Mouse (Mus musculus) CH12F3 (cell line): ENCODE measurements around the gene Dcaf8.

Experiments used
- in situ Hi-C: fragments of 300-500 bp; cut with MboI; formaldehyde crosslinking; loops from 2 replicates; pipeline ENCODE4 v1.14.3; 2020; ENCODE audit warnings: low sequenced_read_pairs

Dcaf8 gene

GRCm38 (mm10) chr1:172191578-172191977, 43.7 kb downstream of the Dcaf8 start:
- in situ Hi-C loops = no loop called here

GRCm38 (mm10) chr1:172192217-172192616, 44.3 kb downstream of the Dcaf8 start:
- in situ Hi-C loops = no loop called here

- in situ Hi-C loops = no loop called here
Measured at GRCm38 (mm10) chr1:172194435-172194834, 46.6 kb downstream of the Dcaf8 start.

DNA sequence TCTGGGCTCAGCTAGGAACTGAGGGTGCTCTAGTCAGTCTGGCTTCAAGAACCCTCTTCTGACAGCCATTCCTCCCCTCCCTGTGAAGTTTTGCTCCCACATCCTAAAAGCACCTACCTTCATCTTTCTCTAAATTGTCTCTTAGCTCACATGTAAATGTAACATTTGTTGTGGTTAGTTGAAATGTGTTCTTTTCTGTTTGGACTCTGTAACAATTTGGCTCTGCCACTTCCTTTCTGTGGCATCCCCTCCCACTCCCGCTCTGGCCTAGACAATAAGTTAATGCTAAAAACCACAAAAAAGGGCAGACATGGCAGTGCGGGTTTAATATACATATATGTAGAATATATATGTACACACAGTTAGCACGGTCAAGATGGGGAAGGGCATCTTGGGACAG, 49.3 kb downstream of the Dcaf8 start:
- in situ Hi-C loops = no loop called here

DNA sequence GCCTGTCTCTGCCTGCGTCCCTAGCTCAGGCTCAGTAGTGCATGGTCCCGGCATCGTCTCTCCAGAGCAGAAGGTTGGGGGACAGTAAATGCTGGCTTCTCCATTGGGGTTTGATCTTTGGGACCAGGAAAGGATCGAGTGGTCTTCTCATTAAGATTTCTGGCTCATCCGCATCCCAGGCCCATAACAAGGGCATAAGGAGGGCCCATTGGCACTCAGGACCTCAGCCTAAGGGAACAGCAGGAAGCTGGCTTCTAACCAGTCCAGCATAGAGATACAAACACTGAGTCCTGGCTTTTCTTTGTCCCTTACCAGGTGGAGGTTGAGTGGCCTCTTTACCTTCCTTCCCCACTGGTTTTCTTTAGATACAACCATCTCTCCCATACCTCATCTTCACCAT, 50.0 kb downstream of the Dcaf8 start:
- in situ Hi-C loops = no loop called here

- in situ Hi-C loops = no loop called here
Measured at GRCm38 (mm10) chr1:172198316-172198715, 50.4 kb downstream of the Dcaf8 start.

GRCm38 (mm10) chr1:172198996-172199395, 51.1 kb downstream of the Dcaf8 start:
- in situ Hi-C loops = no loop called here

DNA sequence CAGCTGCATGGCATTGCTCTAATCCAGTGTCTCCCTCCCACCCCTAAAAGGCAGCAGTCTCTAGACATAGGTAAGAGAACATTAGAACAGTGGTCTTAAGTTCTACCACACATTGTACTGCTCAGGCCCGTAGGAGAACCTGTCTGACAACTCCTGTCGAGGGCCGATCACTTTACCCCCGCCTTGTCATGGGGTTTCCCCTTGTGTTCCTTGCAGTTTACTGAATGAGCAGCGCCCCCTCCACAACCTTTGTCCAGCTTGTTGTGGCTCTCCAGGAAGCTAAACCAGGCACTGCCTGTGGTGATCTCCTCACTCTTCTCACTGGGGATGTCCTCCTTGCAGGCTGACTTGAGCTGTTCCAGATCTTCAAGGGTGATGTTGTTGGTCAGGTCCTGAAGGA, 52.3 kb downstream of the Dcaf8 start:
- in situ Hi-C loops = no loop called here

DNA sequence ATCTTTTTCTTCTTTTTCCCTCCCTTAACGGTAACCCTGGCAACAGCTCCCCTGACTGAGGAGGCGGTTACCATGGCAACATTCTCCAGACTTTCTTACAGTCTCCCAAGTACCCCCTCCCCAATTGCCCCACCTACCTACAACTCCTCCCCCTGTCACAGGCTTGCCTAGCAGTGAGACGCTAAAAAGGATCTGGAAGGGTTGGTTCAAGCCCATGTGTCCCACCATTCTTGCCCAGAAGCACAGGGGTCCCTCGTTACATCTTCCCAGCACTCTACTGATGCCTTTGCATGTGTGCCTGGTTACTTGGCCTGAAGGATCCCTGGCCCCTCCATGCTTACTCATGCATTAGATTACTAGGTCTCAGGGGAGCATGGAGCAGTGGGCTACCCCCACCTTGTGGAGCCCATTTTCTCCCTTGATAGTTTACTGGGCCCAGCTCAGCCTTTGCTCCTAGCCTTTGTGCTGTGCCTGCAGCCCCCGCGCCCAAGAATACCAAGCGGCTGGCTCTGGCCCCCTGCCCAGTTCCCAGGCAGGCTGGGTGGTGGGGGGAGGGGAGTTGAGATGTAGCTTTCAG, 53.1 kb downstream of the Dcaf8 start:
- in situ Hi-C loops = no loop called here

DNA sequence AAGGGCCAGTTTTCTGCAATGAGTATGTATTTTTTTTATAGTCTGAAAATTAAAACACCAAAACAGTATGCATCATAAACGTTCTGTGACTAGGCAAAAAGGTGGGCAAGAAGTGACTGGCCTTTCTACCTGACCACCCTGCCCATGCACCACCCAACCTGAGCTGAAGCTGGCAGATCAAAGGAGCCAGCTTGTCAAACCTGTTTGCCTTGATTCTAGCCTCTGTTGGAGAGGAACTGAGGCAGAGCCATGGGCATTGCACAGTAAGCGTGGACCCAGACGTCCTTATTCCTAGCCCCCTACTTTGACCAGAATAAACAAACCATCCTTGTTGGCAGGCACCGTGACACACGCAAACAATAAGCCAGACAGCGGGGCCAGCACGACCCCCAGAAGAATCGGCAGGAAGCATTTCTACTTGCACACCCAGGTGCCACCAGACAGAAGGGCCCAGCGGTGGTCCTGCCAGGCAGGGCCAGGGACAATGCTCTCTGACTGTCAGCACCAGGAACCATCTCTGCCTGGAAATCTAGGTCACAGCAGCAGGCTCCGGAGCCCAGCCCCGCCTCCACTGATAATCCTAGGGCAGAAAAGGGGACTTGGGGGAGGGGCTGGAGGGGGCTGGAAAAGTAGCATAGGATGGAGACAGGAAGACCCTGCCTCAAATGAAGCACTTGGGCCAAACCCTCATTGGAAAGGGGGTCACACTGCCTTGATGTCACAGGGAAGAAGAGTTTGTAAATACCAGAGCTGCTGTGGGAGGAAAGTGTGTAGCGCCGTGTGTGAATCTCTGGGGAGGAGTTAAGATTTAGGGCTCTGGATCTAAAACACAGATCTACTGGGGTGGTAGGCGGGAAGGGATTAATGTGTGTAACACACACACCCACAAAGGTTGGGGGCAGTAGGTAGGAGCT, 54.3 kb downstream of the Dcaf8 start:
- in situ Hi-C loops = no loop called here

GRCm38 (mm10) chr1:172202894-172203522, 55.1 kb downstream of the Dcaf8 start:
- in situ Hi-C loops = no loop called here

DNA sequence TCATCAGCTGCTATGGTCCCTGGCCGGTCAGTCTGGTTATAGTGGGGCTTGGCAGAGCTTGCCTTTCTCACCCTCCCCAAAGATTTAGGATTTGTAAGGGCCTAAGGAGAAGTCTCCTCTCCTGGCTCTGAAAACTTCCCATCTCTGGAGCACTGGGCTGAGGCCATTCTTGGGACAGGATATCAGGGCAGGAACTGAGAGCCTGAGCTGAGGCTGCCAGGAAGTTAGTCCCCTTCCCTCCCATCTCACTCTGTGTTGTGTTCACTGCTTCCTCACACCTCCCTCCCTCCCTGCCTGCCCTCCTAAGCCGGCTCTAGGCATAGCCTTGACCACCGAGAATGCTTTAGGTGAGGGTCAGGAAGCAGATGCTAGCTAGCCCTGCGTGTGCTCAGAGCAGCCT, 55.7 kb downstream of the Dcaf8 start:
- in situ Hi-C loops = no loop called here

- in situ Hi-C loops = no loop called here
Measured at GRCm38 (mm10) chr1:172204033-172204813, 56.3 kb downstream of the Dcaf8 start.

- in situ Hi-C loops = no loop called here
Measured at GRCm38 (mm10) chr1:172204814-172205740, 57.2 kb downstream of the Dcaf8 start.

DNA sequence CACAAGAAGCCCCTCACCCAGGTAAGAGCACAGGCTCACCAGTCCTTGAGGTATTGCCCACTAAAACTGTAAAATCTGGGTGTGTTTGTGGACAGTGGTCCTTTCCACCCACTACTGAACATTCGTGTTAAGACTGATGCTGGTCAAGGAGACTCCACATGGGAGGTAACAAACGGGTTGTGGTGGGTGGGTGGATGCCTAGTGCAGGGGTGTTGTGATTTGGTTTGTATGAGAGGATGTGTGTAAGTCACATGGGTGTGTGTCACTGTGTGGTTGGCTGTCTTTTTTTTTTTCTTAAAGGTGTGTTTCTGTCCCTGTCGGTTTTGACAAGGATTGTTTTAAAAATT, 57.8 kb downstream of the Dcaf8 start:
- in situ Hi-C loops = no loop called here

DNA sequence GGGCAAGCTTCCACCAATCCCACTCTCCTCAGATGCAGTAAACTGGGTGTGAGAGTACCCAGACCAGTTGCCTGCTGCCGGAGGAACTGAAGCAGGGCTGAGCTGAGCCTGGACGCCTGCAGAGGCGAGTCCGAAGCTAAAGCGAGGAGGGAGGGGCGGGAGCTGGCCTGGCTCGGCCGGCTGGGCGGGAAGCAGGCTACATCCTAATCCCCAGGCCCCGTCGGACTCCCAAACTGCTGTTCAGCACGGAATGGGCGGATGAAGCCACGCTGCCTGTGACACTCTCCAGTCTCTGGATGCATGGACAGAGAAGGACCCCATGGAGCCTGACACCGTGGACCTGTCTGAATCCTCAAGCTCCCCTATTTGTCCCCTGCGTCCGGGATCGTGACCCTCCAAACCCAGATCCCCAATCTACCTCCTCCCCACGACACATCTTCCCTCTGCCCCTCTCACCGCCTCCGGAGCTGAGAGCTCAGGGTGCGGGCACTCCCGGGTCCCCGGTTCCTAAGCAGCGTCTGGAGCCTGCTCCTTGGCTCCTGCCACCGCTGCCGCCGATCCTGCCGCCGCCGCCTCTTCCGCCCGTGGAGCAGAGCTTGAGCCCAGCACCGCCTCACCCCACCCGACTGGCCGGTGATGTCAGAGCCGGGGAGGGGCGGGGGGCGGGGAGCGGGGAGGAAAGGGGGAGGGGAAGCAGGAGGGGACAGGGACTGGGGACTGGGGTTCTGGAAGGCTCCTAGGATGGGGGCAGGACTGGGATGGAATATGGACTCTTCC, 58.4 kb downstream of the Dcaf8 start, which contains the start of gene Pea15a:
Gene Pea15a, minus strand, starts transcription at position 664 of the 777 bp plus-strand sequence.
- in situ Hi-C loops = no loop called here

- in situ Hi-C loops = no loop called here
Measured at GRCm38 (mm10) chr1:172207111-172207584, 59.3 kb downstream of the Dcaf8 start.

DNA sequence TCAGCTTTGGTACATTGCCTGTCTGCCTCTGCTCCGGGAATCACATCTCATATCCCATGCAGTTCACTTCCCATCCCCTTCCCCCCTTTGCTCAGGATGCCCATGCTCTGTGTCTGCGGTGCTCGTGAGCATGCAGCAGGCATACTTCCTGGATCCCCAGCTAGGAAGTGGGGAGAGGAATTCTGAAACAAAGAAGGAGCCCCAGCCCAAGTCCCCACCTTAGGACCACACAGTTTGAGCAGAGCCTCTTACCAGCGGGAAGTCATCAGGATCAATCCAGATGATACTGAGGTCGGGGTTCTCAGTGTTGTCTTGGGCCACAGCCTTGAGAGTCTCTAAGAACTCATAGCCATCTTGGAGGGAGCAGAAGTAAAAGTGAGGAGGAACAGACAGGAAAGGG, 64.9 kb downstream of the Dcaf8 start:
- in situ Hi-C loops = no loop called here

GRCm38 (mm10) chr1:172213771-172214170, 65.9 kb downstream of the Dcaf8 start:
- in situ Hi-C loops = no loop called here
